Mouse (Mus musculus) sigmoid colon, adult 10 weeks (tissue): ENCODE measurements around the gene Skp2. TPM values are rescaled to one million over a fixed set of nuclear protein-coding genes. Genes with fewer than 3 reads are reported as not detected.

Experiments
- polyA plus RNA-seq: library from polyadenylated mRNA; stranded (reverse); fragments of 350-450 nt; fragmentation: Illumina TruSeq; extraction: RNeasy Lipid Tissue Mini Kit (QIAGEN cat#74804); gene quantifications from one replicate; pipeline ENCODE4 v1.2.3, GENCODE M21; 2014; ENCODE audit warnings: low read depth, low replicate concordance

Skp2 gene
- polyA plus RNA-seq = 7.2 TPM

GRCm38 (mm10) chr15:9155325-9155724, at the start of gene Skp2:
Gene Skp2 (minus strand): TSS chr15:9155425.

GRCm38 (mm10) chr15:9140252-9140680, 15.0 kb downstream of the Skp2 start, which contains the start of gene Lmbrd2:
Gene Lmbrd2 (plus strand): TSS chr15:9140550.

GRCm38 (mm10) chr15:9070912-9071555, 84.2 kb downstream of the Skp2 start, which contains the start of gene Nadk2:
Gene Nadk2 (plus strand): TSS chr15:9071260.

Other genes starting within 250 kb of the Skp2 start
- 0.19 TPM for gene Ranbp3l, start 187.5 kb downstream of the Skp2 start, polyA plus RNA-seq
- 71.1 TPM for gene Nadk2, start 84.2 kb downstream of the Skp2 start, polyA plus RNA-seq
- gene Lmbrd2, start 14.9 kb downstream of the Skp2 start, polyA plus RNA-seq = 97.8 TPM
- gene Ugt3a1, start 121.5 kb upstream of the Skp2 start, polyA plus RNA-seq = not detected
- not detected for gene Ugt3a2, start 180.1 kb upstream of the Skp2 start, polyA plus RNA-seq